In genomic region chr5:112326446-112327009, GRCm38 (mm10) we compare ENCODE assay signal across 8 mouse cellular contexts. TPM values are rescaled to one million over a fixed set of nuclear protein-coding genes. Genes with fewer than 3 reads are reported as not detected.
DNase-seq lines count a peak whose midpoint lies in the region; ATAC-seq lines count a peak whose summit lies in the region.

No protein-coding gene starts in this region.

- H3K27me3 ChIP-seq in forebrain, embryonic 10.5 days (ENCODE audit: poor library complexity, severe bottlenecking), result no peaks in the 10 kb centered on the region
- no peaks in the 10 kb centered on the region for H3K27me3 ChIP-seq in liver, embryonic 12.5 days (replicated peaks)

- peaks cover 40% of the 10 kb centered on the region for H3K36me3 ChIP-seq in forebrain, embryonic 10.5 days (replicated peaks)
- H3K36me3 ChIP-seq in liver, embryonic 12.5 days, result peaks cover 40% of the 10 kb centered on the region

- peak overlapping the region; percentile 83 for H3K4me3 ChIP-seq in forebrain, embryonic 10.5 days
- H3K4me3 ChIP-seq in liver, embryonic 12.5 days, result peak overlapping the region; percentile 99

- H3K27ac ChIP-seq in forebrain, embryonic 10.5 days, result peak overlapping the region; percentile 83
- H3K27ac ChIP-seq in liver, embryonic 12.5 days, result peak overlapping the region; percentile 78

- DNase-seq in embryo, embryonic 10.5 days (ENCODE audit: low spot score), result peak; percentile 10
- no peak for DNase-seq in embryo, embryonic 9.5 days (ENCODE audit: extremely low spot score)
- peak; percentile 15 for DNase-seq in 3T3-L1 (ENCODE audit: low read depth, low spot score)
- DNase-seq in forebrain, embryonic 10.5 days (ENCODE audit: extremely low spot score, low spot score), result no peak
- no peak for DNase-seq in right cerebral cortex, adult 2 months (ENCODE audit: low spot score in 2 of 2)
- no peak for DNase-seq in ovary, postnatal 10 days (ENCODE audit: low spot score)
- DNase-seq in ovary, postnatal 36 days (ENCODE audit: low spot score), result no peak

- H3K9ac ChIP-seq in liver, embryonic 12.5 days, result peak overlapping the region; percentile 81

- H3K4me2 ChIP-seq in liver, embryonic 12.5 days, result peak overlapping the region; percentile 79

- peak; percentile 17 for ATAC-seq in liver, embryonic 12.5 days

- H3K9me3 ChIP-seq in forebrain, embryonic 10.5 days, result no peaks in the 10 kb centered on the region
- no peaks in the 10 kb centered on the region for H3K9me3 ChIP-seq in liver, embryonic 12.5 days (replicated peaks)

- WGBS in forebrain, embryonic 10.5 days, result 1% methylated on average over 33 of the region's 33 CpGs
- 3% methylated on average over 32 of the region's 33 CpGs for WGBS in liver, embryonic 12.5 days (ENCODE audit: insufficient replicate concordance)

- peaks cover 32% of the 10 kb centered on the region for H3K4me1 ChIP-seq in forebrain, embryonic 10.5 days
- H3K4me1 ChIP-seq in liver, embryonic 12.5 days, result peaks cover 41% of the 10 kb centered on the region

RNA-seq across cellular contexts. Expression of gene Tfip11, which starts 0.4 kb away (rescaled TPM):
- 41.7 and 42.0 TPM in 2 replicates for polyA plus RNA-seq in forebrain, embryonic 10.5 days (2016; fragmentation: Nextera tagmentation; extraction: Ambion mirVana)
- polyA plus RNA-seq in liver, embryonic 12.5 days (2016; fragmentation: Nextera tagmentation; extraction: Ambion mirVana), result 19.7 and 20.7 TPM in 2 replicates

RNA-seq across cellular contexts. Expression of gene Srrd, which starts 16.3 kb away (rescaled TPM):
- 47.2 and 48.9 TPM in 2 replicates for polyA plus RNA-seq in forebrain, embryonic 10.5 days (2016; fragmentation: Nextera tagmentation; extraction: Ambion mirVana)
- polyA plus RNA-seq in liver, embryonic 12.5 days (2016; fragmentation: Nextera tagmentation; extraction: Ambion mirVana), result 23.1 and 26.1 TPM in 2 replicates

RNA-seq across cellular contexts. Expression of gene Hps4, which starts 16.4 kb away (rescaled TPM):
- polyA plus RNA-seq in forebrain, embryonic 10.5 days (2016; fragmentation: Nextera tagmentation; extraction: Ambion mirVana), result 32.7 and 33.6 TPM in 2 replicates
- 17.2 and 18.7 TPM in 2 replicates for polyA plus RNA-seq in liver, embryonic 12.5 days (2016; fragmentation: Nextera tagmentation; extraction: Ambion mirVana)

RNA-seq across cellular contexts. Expression of gene Gm6583, which starts 29.3 kb away (rescaled TPM):
- polyA plus RNA-seq in forebrain, embryonic 10.5 days (2016; fragmentation: Nextera tagmentation; extraction: Ambion mirVana), result 0.19 and 0.31 TPM in 2 replicates
- 0.35 and 0.41 TPM in 2 replicates for polyA plus RNA-seq in liver, embryonic 12.5 days (2016; fragmentation: Nextera tagmentation; extraction: Ambion mirVana)

RNA-seq across cellular contexts. Expression of gene Tpst2, which starts 50.0 kb away (rescaled TPM):
- 36.7 and 37.7 TPM in 2 replicates for polyA plus RNA-seq in forebrain, embryonic 10.5 days (2016; fragmentation: Nextera tagmentation; extraction: Ambion mirVana)
- polyA plus RNA-seq in liver, embryonic 12.5 days (2016; fragmentation: Nextera tagmentation; extraction: Ambion mirVana), result 40.5 and 45.1 TPM in 2 replicates

Comparison
In these comparisons a context has a peak if more than half of its experiments do, and no peak if none do; other contexts are left out.
1. DNase-seq: peak in embryo, embryonic 10.5 days (single experiment) and 3T3-L1 (single experiment); none in embryo, embryonic 9.5 days (single experiment), forebrain, embryonic 10.5 days (single experiment), right cerebral cortex, adult 2 months (0 of 2), ovary, postnatal 10 days (single experiment) and ovary, postnatal 36 days (single experiment).